Mouse (Mus musculus) liver, postnatal 0 days (tissue): ENCODE data around the gene Gal3st2.

ENCODE experiments used
- CTCF ChIP-seq: sonication (generic); IDR thresholded peaks from 2 replicates; pipeline ENCODE4 v1.5.1; 2016; ENCODE audit warnings: antibody characterized with exemption, low read depth
- EP300 ChIP-seq: IDR thresholded peaks from 2 replicates; pipeline ENCODE4 v1.6.1; 2016; ENCODE audit warnings: antibody characterized with exemption, low read depth, mild to moderate bottlenecking

- TF ChIP-seq CTCF, result no peak
- no peak for TF ChIP-seq EP300
These were observed 25.9 kb upstream of the Gal3st2 start for GRCm38 (mm10) chr1:93835211-93835610.
